Mouse (Mus musculus): ENCODE results near the gene Nkg7.

DNA sequence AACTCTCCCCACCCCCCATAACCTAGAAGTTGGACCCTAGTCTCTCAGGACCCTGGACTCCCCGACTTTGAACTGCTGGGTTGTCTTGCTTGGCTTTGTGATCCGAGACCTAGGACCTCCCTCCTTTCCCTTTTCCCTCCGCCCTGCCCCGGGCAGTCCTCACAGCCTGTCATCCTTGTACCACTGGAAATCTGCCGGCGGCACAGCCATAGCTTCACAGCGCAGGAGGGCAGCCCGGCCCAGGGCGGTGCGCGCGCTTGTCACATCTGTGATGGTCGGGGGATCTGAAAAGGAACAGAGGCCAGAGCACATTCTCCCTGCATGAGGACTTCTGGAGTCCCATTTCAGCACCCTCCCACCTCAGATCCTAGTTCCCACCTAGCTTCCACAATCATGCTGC, 39.5 kb downstream of the Nkg7 start:
- TF ChIP-seq CTCF (conservative IDR thresholded peaks at IDR 0.05; ENCODE audit: low read length), result no peak
- no peak for TF ChIP-seq NANOG (IDR thresholded peaks at IDR 0.05; ENCODE audit: borderline replicate concordance, low read length)

Measured in E14TG2a.4 (cell line).